Mouse (Mus musculus): ENCODE data around the gene Ephx3.

Ephx3 gene

GRCm38 (mm10) chr17:32173166-32173565 is 16.2 kb downstream of the Ephx3 start:
- DNase-seq (ENCODE audit: low spot score), result no peak

- DNase-seq (ENCODE audit: low spot score), result no peak
Measured at GRCm38 (mm10) chr17:32172485-32172884, 16.9 kb downstream of the Ephx3 start.

- DNase-seq (ENCODE audit: low spot score), result peak; percentile 51
Measured at GRCm38 (mm10) chr17:32169518-32170225, 19.7 kb downstream of the Ephx3 start.

- DNase-seq (ENCODE audit: low spot score), result no peak
Measured at GRCm38 (mm10) chr17:32166687-32167086, 22.7 kb downstream of the Ephx3 start, which contains the start of gene Notch3. TSS of gene Notch3 (minus strand) at chr17:32166852.

- DNase-seq (ENCODE audit: low spot score), result no peak
Measured at GRCm38 (mm10) chr17:32165803-32166595, 23.4 kb downstream of the Ephx3 start.

- no peak for DNase-seq (ENCODE audit: low spot score)
Measured at GRCm38 (mm10) chr17:32165266-32165802, 24.0 kb downstream of the Ephx3 start.

- no peak for DNase-seq (ENCODE audit: low spot score)
Measured at GRCm38 (mm10) chr17:32164780-32165179, 24.6 kb downstream of the Ephx3 start.

GRCm38 (mm10) chr17:32163910-32164650 is 25.3 kb downstream of the Ephx3 start:
- DNase-seq (ENCODE audit: low spot score), result no peak

GRCm38 (mm10) chr17:32162112-32162850 is 27.1 kb downstream of the Ephx3 start:
- no peak for DNase-seq (ENCODE audit: low spot score)

- DNase-seq (ENCODE audit: low spot score), result no peak
Measured at GRCm38 (mm10) chr17:32160882-32161281, 28.5 kb downstream of the Ephx3 start.

GRCm38 (mm10) chr17:32158841-32159240 is 30.5 kb downstream of the Ephx3 start:
- no peak for DNase-seq (ENCODE audit: low spot score)

- DNase-seq (ENCODE audit: low spot score), result no peak
Measured at GRCm38 (mm10) chr17:32146718-32147117, 42.6 kb downstream of the Ephx3 start.

GRCm38 (mm10) chr17:32142907-32143854 is 46.2 kb downstream of the Ephx3 start:
- DNase-seq (ENCODE audit: low spot score), result peak; percentile 67

GRCm38 (mm10) chr17:32142234-32142633 is 47.1 kb downstream of the Ephx3 start:
- no peak for DNase-seq (ENCODE audit: low spot score)
